Mouse (Mus musculus) spleen, adult 2 months (tissue): ENCODE data around the gene Slco2b1.

ENCODE experiments used
- CTCF ChIP-seq: fragments of 200-500 bp; IDR thresholded peaks from 2 replicates; pipeline ENCODE4 v1.5.1; 2011; ENCODE audit warnings: mild to moderate bottlenecking, inconsistent platforms; ENCODE audit not compliant: insufficient read depth, insufficient read length, insufficient replicate concordance; ENCODE audit errors: extremely low read depth
- POLR2A ChIP-seq: fragments of 200-500 bp; IDR thresholded peaks from 2 replicates; pipeline ENCODE4 v1.6.1; 2011; ENCODE audit warnings: low read depth, low read length, inconsistent platforms

- TF ChIP-seq CTCF (no peak), POLR2A (no peak)
These were observed 17.2 kb downstream of the Slco2b1 start for GRCm38 (mm10) chr7:99693976-99694375.
